Mouse (Mus musculus): ENCODE measurements around the gene Fxyd2. TPM values are rescaled to one million over a fixed set of nuclear protein-coding genes. Genes with fewer than 3 reads are reported as not detected.

The Fxyd2 gene
- total RNA-seq, 1 experiment from 2014 or later: 2.9 TPM

GRCm38 (mm10) chr9:45429392-45429791 lies 29.9 kb downstream of the Fxyd2 start:
- no peak for DNase-seq

GRCm38 (mm10) chr9:45429951-45430697 lies 30.7 kb downstream of the Fxyd2 start:
- DNase-seq: peak; percentile 26

GRCm38 (mm10) chr9:45430698-45430959 lies 31.2 kb downstream of the Fxyd2 start:
- no peak for DNase-seq

- no peak for DNase-seq
Observed at GRCm38 (mm10) chr9:45431150-45431549, 31.7 kb downstream of the Fxyd2 start.

- no peak for DNase-seq
Observed at GRCm38 (mm10) chr9:45432639-45433038, 33.2 kb downstream of the Fxyd2 start.

- no peak for DNase-seq
Observed at GRCm38 (mm10) chr9:45433119-45433518, 33.6 kb downstream of the Fxyd2 start.

- no peak for DNase-seq
Observed at GRCm38 (mm10) chr9:45434171-45434570, 34.7 kb downstream of the Fxyd2 start.

- DNase-seq: no peak
Observed at GRCm38 (mm10) chr9:45439025-45439424, 39.6 kb downstream of the Fxyd2 start.

GRCm38 (mm10) chr9:45440083-45440784 lies 40.8 kb downstream of the Fxyd2 start:
- DNase-seq: no peak

GRCm38 (mm10) chr9:45444251-45444798 lies 44.9 kb downstream of the Fxyd2 start:
- DNase-seq: no peak

GRCm38 (mm10) chr9:45449658-45450057 lies 50.2 kb downstream of the Fxyd2 start:
- no peak for DNase-seq

- no peak for DNase-seq
Observed at GRCm38 (mm10) chr9:45451346-45451745, 51.9 kb downstream of the Fxyd2 start.

- no peak for DNase-seq
Observed at GRCm38 (mm10) chr9:45454032-45454431, 54.6 kb downstream of the Fxyd2 start.

- no peak for DNase-seq
Observed at GRCm38 (mm10) chr9:45454889-45455610, 55.6 kb downstream of the Fxyd2 start.

- no peak for DNase-seq
Observed at GRCm38 (mm10) chr9:45457200-45457599, 57.7 kb downstream of the Fxyd2 start.

GRCm38 (mm10) chr9:45458363-45458762 lies 58.9 kb downstream of the Fxyd2 start:
- DNase-seq: no peak

Other genes starting within 250 kb of the Fxyd2 start
- not detected in 2 replicates for gene BC049352, start 217.7 kb upstream of the Fxyd2 start, total RNA-seq (2021)
- gene Tmprss4, start 195.6 kb upstream of the Fxyd2 start, total RNA-seq (2021): not detected in 2 replicates
- 1.6 and 1.9 TPM in 2 replicates for gene Il10ra, start 130.5 kb upstream of the Fxyd2 start, total RNA-seq (2021)
- 0.12 TPM in 1 of 2 replicates, not detected in the other for gene Tmprss13, start 80.6 kb upstream of the Fxyd2 start, total RNA-seq (2021)
- 153 and 178 TPM in 2 replicates for gene Fxyd6, start 29.5 kb upstream of the Fxyd2 start, total RNA-seq (2021)
- 0.62 and 1.5 TPM in 2 replicates for gene Dscaml1, start 27.0 kb downstream of the Fxyd2 start, total RNA-seq (2021)

Measured in adrenal gland, postnatal 25 days (tissue).